Mouse (Mus musculus): Measurements from ENCODE around the gene Gpc1. TPM values are rescaled to one million over a fixed set of nuclear protein-coding genes. Genes with fewer than 3 reads are reported as not detected.

Gpc1 gene
- total RNA-seq, 1 experiment, result 38.0 TPM

GRCm38 (mm10) chr1:92815756-92816294 lies 15.6 kb upstream of the Gpc1 start:
- no peak for DNase-seq (ENCODE audit: low read depth, low spot score)
- H3K36me3 ChIP-seq (ENCODE audit: control insufficient read depth, insufficient read depth, low read length, poor library complexity, severe bottlenecking), result no peaks in the 10 kb centered on the region
- H3K4me1 ChIP-seq (ENCODE audit: control insufficient read depth in 2 of 2, insufficient read depth in 2 of 2, low read length in 2 of 2, poor library complexity in 1 of 2), result no peaks in the 10 kb centered on the region
- in situ Hi-C loops (cut with MboI; ENCODE audit: low sequenced_read_pairs in 2 of 2, unreplicated experiment in 2 of 2), result no loop called here
- H3K9ac ChIP-seq (ENCODE audit: insufficient read depth, low read depth, low read length, poor library complexity, severe bottlenecking), result no peak overlapping the region
- H3K9me3 ChIP-seq (ENCODE audit: control insufficient read depth, insufficient read depth, low read depth, low read length), result no peaks in the 10 kb centered on the region
- no peak overlapping the region for H3K27ac ChIP-seq (ENCODE audit: insufficient read depth, low read depth, low read length, poor library complexity, severe bottlenecking)
- no peak overlapping the region for H3K4me3 ChIP-seq (ENCODE audit: insufficient read depth in 1 of 2, low read depth in 1 of 2, low read length in 2 of 2, poor library complexity in 1 of 2, severe bottlenecking in 1 of 2)
- no peak for TF ChIP-seq CHD2 (IDR thresholded peaks at IDR 0.05; ENCODE audit: low read depth, low read length)
- no peak for TF ChIP-seq ZC3H11A (IDR thresholded peaks at IDR 0.05; ENCODE audit: borderline replicate concordance, low read depth, low read length)
- TF ChIP-seq HCFC1 (IDR thresholded peaks at IDR 0.05; ENCODE audit: borderline replicate concordance, insufficient read depth, low read length), result no peak
- no peak for TF ChIP-seq MAFK (IDR thresholded peaks at IDR 0.05; ENCODE audit: insufficient read depth, low read depth, low read length)
- no peak for TF ChIP-seq ZNF384 (IDR thresholded peaks at IDR 0.05; ENCODE audit: low read depth, low read length)

- in situ Hi-C loops (cut with MboI; ENCODE audit: low sequenced_read_pairs in 2 of 2, unreplicated experiment in 2 of 2), result no loop called here
- peak overlapping the region; percentile 58; the same call in 1 of the 2 replicates for H3K9ac ChIP-seq (ENCODE audit: insufficient read depth, low read depth, low read length, poor library complexity, severe bottlenecking)
- no peak overlapping the region for H3K27ac ChIP-seq (ENCODE audit: insufficient read depth, low read depth, low read length, poor library complexity, severe bottlenecking)
- peaks cover 0 to 3% of the 10 kb centered on the region in 2 experiments; a peak in 1 of 4 replicates for H3K4me1 ChIP-seq (ENCODE audit: control insufficient read depth in 2 of 2, insufficient read depth in 2 of 2, low read length in 2 of 2, poor library complexity in 1 of 2)
- no peaks in the 10 kb centered on the region for H3K9me3 ChIP-seq (ENCODE audit: control insufficient read depth, insufficient read depth, low read depth, low read length)
- H3K4me3 ChIP-seq (ENCODE audit: insufficient read depth in 1 of 2, low read depth in 1 of 2, low read length in 2 of 2, poor library complexity in 1 of 2, severe bottlenecking in 1 of 2), result peak overlapping the region in 1 of 2 experiments; percentile 78; a peak in 2 of 4 replicates
- DNase-seq (ENCODE audit: low read depth, low spot score), result no peak
- peak; percentile 78 for TF ChIP-seq ZNF384 (IDR thresholded peaks at IDR 0.05; ENCODE audit: low read depth, low read length)
- TF ChIP-seq CHD2 (IDR thresholded peaks at IDR 0.05; ENCODE audit: low read depth, low read length), result no peak
- peaks cover 2% of the 10 kb centered on the region; the same call in 1 of the 2 replicates for H3K36me3 ChIP-seq (ENCODE audit: control insufficient read depth, insufficient read depth, low read length, poor library complexity, severe bottlenecking)
Observed at GRCm38 (mm10) chr1:92830626-92831187, 738 bp upstream of the Gpc1 start.

GRCm38 (mm10) chr1:92832011-92833010 lies 866 bp downstream of the Gpc1 start:
- H3K9me3 ChIP-seq (ENCODE audit: control insufficient read depth, insufficient read depth, low read depth, low read length), result no peaks in the 10 kb centered on the region
- peak; percentile 39 for DNase-seq (ENCODE audit: low read depth, low spot score)
- TF ChIP-seq HCFC1 (IDR thresholded peaks at IDR 0.05; ENCODE audit: borderline replicate concordance, insufficient read depth, low read length), result no peak
- no peak for TF ChIP-seq ZNF384 (IDR thresholded peaks at IDR 0.05; ENCODE audit: low read depth, low read length)
- TF ChIP-seq MAFK (IDR thresholded peaks at IDR 0.05; ENCODE audit: insufficient read depth, low read depth, low read length), result no peak
- TF ChIP-seq ZC3H11A (IDR thresholded peaks at IDR 0.05; ENCODE audit: borderline replicate concordance, low read depth, low read length), result no peak
- no peak for TF ChIP-seq CHD2 (IDR thresholded peaks at IDR 0.05; ENCODE audit: low read depth, low read length)
- in situ Hi-C loops (cut with MboI; ENCODE audit: low sequenced_read_pairs in 2 of 2, unreplicated experiment in 2 of 2), result no loop called here
- H3K4me1 ChIP-seq (ENCODE audit: control insufficient read depth in 2 of 2, insufficient read depth in 2 of 2, low read length in 2 of 2, poor library complexity in 1 of 2), result peaks cover 0 to 3% of the 10 kb centered on the region in 2 experiments; a peak in 1 of 4 replicates
- peaks cover 2% of the 10 kb centered on the region; the same call in 1 of the 2 replicates for H3K36me3 ChIP-seq (ENCODE audit: control insufficient read depth, insufficient read depth, low read length, poor library complexity, severe bottlenecking)
- peak overlapping the region; percentile 76 to 93 for H3K4me3 ChIP-seq (ENCODE audit: insufficient read depth in 1 of 2, low read depth in 1 of 2, low read length in 2 of 2, poor library complexity in 1 of 2, severe bottlenecking in 1 of 2)
- peak overlapping the region; percentile 88 for H3K9ac ChIP-seq (ENCODE audit: insufficient read depth, low read depth, low read length, poor library complexity, severe bottlenecking)
- no peak overlapping the region for H3K27ac ChIP-seq (ENCODE audit: insufficient read depth, low read depth, low read length, poor library complexity, severe bottlenecking)

GRCm38 (mm10) chr1:92833987-92834706 lies 2.7 kb downstream of the Gpc1 start:
- DNase-seq (ENCODE audit: low read depth, low spot score), result peak; percentile 56
- Histone ChIP-seq H3K27ac (ENCODE audit: insufficient read depth, low read depth, low read length, poor library complexity, severe bottlenecking) (no peak overlapping the region), H3K4me3 (ENCODE audit: insufficient read depth in 1 of 2, low read depth in 1 of 2, low read length in 2 of 2, poor library complexity in 1 of 2, severe bottlenecking in 1 of 2) (no peak overlapping the region), H3K4me1 (ENCODE audit: control insufficient read depth in 2 of 2, insufficient read depth in 2 of 2, low read length in 2 of 2, poor library complexity in 1 of 2) (peaks cover 0 to 3% of the 10 kb centered on the region in 2 experiments; a peak in 1 of 4 replicates), H3K9me3 (ENCODE audit: control insufficient read depth, insufficient read depth, low read depth, low read length) (no peaks in the 10 kb centered on the region), H3K9ac (ENCODE audit: insufficient read depth, low read depth, low read length, poor library complexity, severe bottlenecking) (no peak overlapping the region), H3K36me3 (ENCODE audit: control insufficient read depth, insufficient read depth, low read length, poor library complexity, severe bottlenecking) (peaks cover 2% of the 10 kb centered on the region; the same call in 1 of the 2 replicates)
- TF ChIP-seq MAFK (IDR thresholded peaks at IDR 0.05; ENCODE audit: insufficient read depth, low read depth, low read length), result no peak
- peak; percentile 88 for TF ChIP-seq ZC3H11A (IDR thresholded peaks at IDR 0.05; ENCODE audit: borderline replicate concordance, low read depth, low read length)
- in situ Hi-C loops (cut with MboI; ENCODE audit: low sequenced_read_pairs in 2 of 2, unreplicated experiment in 2 of 2), result no loop called here
